Mouse (Mus musculus): ENCODE results near the gene Hmga1. TPM values are rescaled to one million over a fixed set of nuclear protein-coding genes. Genes with fewer than 3 reads are reported as not detected.

Gene Hmga1
- 10 to 100 TPM; 42.5 to 47.3 TPM for total RNA-seq (2021)

DNA sequence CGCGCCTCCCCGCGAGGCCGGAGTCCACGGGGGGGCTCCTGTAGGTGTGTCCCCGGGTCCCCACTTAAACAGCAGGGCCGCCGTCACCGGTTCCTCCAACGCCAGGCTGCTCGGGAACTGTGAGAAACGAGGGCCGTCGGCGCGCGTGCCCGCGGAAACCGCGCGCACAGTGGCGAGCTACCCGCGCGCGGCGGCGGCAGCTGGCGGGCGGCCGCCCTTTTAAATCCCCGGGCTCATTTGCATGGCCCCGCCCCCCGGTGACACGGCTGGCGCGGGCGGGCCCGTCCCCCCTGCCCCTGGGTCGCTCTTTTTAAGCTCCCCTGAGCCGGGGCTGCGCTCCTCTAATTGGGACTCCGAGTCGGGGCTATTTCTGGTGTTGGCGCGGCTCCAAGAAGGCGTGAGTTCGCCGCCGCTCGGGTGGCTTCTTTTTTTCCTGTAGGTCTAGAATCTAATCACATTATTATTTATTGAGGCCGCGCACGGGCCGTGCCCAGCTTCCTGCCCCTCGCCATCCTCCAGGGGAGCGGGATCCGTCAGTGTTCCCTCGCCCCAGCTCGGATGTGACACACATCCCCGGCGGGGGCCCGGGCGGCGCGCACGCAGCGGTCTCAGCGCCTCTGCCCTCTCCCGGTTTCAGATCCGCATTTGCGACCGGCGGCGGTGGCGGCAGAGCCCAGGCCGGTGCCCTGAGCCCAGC, at the start of gene Hmga1:
TSS of gene Hmga1 (plus strand) at position 183 of the 697 bp plus-strand sequence.
- peak; percentile 89 to 90 for DNase-seq
- intact Hi-C loops (cut with DNase I), result no loop called here

DNA sequence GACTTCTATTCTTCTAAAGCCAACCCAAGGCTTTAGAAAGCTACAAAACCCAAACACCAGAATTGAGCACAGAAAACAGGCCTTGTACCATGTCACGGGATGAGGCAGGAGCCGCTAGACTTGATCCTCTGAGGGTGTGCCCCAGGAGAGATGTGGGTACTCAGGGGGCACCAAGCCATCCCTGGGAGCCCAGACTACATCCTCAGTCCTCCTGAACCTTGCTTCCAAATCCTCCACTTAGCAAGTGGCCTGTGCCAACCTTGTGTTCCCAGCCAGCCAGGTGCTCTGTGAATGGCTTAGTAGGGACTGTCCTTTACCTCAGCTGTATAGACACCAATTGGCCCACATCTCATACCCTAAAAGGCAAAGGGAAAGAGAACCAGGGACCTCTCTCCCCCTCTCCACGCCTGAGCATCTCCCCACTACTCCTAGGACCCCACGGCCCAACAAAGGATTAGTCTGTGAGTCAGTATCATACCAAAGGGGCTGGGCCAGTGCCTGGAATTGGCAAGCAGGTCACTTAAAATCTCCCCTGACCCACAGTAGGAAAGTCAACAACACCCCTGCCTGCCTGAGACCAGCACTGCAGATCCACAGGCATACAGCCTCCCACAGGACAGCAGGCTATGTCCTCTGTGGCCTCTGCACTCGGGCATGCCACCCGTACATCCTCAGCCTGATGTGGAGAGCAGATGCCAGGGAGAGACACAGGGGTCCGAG, 49.3 kb upstream of the Hmga1 start:
- intact Hi-C loops (cut with DNase I), result loop anchor here (10.0 kb wide), 1 partner anchor 582 kb away; no protein-coding TSS in a partner anchor
- DNase-seq, result no peak

DNA sequence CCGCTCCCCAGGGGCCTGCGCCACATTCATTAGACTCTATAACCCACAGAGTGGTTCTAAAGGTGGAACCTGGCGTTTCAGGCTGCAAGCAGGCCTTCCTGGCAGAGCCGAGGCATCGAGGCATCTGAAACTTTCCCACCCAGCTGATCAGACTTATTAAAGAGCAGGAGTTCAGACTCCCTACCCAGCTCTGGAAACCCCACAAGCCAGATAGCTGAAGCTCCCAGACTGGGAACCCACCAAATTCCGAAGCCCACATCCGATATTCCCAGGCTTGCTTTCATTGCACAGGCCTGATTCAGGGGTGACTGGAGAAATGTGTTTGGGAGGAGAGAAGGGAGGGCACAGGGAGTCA, 48.7 kb upstream of the Hmga1 start:
- intact Hi-C loops (cut with DNase I), result loop anchor here (10.0 kb wide), 1 partner anchor 583 kb away; no protein-coding TSS in a partner anchor
- DNase-seq, result no peak

DNA sequence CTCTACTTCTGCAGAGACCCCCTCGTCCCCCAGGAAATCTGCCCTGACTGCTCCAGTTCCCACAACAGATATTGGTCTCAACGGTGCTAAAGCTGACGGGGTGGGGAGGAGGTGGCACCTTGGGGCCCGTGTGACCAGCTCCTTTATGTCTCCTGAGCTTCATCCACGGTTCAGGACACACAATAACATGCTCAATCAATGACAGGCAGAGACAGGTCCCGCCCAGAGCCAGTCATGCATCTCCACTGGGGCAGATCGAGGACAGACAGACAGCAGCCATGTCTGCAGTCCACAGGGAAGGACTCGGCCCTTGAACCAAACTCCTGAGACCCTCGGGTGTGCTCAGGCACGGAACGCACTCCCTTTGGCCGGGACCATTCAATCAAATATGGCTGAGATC, 48.3 kb upstream of the Hmga1 start:
- intact Hi-C loops (cut with DNase I), result loop anchor here (10.0 kb wide), 1 partner anchor 583 kb away; no protein-coding TSS in a partner anchor
- no peak for DNase-seq

DNA sequence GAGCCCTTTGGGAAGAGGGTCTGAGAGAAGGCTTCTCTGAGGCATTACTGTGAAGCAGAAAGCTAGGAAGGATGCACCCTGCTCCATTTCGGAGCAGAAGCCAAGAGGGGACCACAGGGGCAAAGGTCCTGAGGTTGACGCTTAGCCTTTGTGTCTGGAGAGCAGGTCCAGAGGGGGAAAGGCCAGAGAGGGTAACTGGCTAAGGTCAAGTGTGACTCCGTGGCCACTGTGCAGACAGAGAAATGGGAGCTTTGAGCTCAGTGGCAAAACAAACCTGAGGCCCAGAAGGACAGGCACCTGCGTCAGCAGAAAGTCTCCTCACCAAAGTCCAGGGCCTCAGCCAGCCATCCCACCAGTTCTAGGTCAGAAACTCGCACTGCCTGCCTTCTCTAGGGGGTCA, 47.8 kb upstream of the Hmga1 start:
- DNase-seq, result no peak
- intact Hi-C loops (cut with DNase I), result loop anchor here (10.0 kb wide), 1 partner anchor 584 kb away; no protein-coding TSS in a partner anchor

DNA sequence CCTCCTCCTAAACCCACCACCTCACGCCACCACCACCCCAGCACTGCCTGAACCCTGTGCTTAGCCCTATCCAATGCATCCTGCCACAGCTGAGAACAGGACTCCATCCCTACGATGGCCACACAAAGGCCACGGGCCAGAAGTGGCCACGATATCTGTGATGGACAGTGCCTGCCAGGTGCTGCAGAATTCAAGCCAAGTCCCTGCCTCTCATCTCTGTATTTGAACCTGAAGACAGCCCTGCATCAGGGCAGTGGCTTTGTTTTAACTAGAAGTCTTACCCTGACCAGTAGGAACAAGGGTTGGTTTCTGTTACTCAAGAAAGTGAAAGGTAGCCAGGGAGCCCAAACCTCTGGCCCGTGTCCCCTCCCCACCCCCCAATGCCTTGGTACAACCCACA, 47.2 kb upstream of the Hmga1 start:
- intact Hi-C loops (cut with DNase I), result loop anchor here (10.0 kb wide), 1 partner anchor 584 kb away; no protein-coding TSS in a partner anchor

DNA sequence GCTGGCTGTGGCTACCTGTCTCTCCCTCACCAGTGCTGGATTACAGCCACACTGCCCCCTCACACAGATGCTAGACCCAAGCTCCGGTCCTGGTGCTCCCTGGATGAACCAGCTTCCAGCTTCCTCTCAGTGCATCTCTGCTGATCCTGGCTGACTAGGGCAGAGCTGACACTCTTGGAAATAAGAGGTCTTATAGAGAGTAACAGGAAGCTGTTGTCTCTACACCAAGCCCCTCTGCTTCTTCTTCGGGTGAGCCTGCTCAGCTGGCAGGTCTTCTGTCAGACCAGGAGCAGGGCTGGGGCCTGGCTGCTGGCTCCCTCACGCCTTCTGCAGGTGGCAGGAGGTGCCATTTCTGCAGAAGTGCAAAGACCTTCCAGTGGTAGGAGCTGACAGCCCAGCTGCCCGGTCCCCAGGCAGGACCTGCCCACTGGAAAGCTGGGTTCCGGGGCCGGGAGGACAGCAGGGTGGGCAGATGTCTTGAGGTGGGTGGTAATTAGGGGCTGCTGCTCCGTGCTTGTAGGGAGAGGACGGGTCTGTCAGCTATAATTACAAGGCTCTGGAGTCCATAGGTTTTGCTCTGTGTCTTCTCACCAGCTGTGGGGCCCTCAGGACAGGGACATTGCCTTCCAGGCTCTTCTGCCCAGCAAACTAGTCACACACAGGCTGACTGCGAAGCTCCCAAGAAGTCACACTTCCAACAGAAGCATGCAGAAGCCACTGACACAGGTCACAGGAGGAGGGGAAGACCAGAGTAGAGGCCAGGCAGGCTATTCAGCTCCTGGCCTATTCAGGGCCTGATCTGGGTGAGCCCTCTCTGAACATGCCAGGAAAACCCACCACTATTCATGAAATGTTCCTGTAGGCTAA, 45.8 kb upstream of the Hmga1 start:
- DNase-seq, result no peak
- intact Hi-C loops (cut with DNase I), result loop anchor here (5.0 kb wide), 2 partner anchors 123 to 253 kb away; no protein-coding TSS in a partner anchor

More for the DNA sequence above, 47.2 kb upstream of the Hmga1 start:
- DNase-seq, result no peak

DNA sequence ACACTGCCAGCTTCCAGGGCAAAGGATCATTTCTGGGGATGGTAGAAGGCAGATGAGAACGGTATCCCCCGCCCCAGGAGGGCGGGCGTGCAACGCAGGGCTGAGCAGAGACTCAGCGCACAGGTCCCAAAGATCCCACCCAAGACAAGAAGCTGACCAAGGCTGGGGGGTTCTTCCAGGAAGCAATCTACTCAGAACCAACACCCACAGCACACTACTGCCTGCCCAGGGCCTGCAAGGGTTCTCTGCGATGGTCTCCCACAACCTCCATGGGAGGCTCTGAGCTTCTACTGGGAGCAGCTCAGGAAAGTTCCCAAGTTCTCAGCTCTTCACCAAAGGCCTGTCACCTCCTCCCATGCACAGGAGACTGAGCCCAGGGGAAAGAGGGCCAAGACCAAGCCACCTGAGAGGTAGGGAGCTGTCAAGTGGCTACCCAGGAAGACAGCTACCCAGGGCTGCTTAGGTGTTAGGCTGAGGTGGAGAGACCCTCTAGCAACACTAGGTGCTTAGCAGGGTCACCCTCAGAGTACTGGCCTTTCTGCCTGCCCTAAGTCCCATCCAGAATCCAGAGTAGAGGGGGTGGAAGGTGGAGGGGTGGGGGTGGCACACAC, 45.1 kb upstream of the Hmga1 start:
- intact Hi-C loops (cut with DNase I), result loop anchor here (5.0 kb wide), 2 partner anchors 124 to 254 kb away; no protein-coding TSS in a partner anchor
- DNase-seq, result no peak

DNA sequence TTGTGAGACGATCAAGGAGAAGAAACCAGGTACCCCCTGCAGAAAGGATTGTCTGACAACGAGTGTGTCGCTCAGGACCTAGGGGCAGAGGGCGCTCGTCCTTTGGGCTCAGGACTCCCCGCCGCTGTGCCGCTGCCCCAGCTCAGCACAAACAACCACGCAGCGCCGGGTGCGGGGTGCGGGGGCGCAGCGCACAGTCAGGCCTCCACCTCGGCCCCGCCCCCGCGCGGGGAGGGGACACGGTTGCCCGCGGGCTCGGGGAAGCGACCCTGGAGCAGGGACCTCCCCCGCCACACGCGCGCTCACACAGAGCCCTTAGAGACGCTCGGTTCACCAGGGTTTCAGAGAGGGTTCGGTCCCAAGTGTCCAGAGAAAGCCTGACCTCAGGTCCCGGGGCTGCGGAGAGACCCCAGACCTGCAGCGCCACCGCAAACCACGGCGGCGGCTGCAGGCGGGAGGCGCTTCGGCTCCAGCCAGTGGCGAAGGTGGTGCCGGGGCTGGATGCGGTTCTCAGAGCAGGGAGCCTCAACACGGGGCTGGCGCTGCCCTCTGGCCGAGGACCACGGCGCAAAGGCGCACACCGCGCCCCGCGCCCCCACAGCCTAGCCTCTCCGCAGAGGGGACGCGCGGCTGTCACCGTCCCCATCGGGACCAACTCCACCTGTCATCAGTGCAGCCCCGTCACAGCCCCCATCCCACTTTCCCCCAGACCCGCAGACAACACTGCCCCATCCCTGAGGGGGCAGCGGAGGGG, 44.3 kb upstream of the Hmga1 start:
- intact Hi-C loops (cut with DNase I), result loop anchor here (5.0 kb wide), 2 partner anchors 125 to 255 kb away; no protein-coding TSS in a partner anchor
- DNase-seq, result no peak

DNA sequence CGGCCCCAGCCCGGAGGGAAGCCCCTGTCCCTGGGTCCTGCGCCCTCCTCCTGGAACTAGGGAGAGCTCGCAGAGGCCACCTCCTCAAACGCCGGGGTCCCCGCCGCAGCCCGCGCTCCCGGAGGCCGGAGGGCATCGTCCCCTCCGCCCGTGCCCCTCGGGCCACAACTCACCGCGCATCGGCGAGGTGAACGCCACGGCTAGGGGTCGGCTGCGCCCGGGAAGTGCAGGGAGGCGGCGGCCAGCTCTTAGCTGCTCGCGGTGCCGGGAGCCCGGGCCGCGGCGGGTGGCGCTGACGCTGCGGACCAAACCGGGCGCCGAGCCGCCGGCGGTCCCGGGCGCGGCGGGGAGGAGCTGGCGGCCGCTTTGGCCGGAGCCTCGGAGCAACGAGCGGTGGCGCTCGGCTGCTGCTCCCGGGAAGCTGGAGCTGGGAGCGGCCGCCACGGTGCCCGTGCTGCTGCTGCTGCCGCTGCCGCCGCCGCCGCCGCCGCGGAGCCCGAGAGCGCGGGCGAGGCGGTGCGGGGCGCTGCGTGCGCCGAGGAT, 43.6 kb upstream of the Hmga1 start:
- intact Hi-C loops (cut with DNase I), result loop anchor here (5.0 kb wide), 2 partner anchors 125 to 255 kb away; no protein-coding TSS in a partner anchor
- peak in 1 of 2 experiments; percentile 26 for DNase-seq

DNA sequence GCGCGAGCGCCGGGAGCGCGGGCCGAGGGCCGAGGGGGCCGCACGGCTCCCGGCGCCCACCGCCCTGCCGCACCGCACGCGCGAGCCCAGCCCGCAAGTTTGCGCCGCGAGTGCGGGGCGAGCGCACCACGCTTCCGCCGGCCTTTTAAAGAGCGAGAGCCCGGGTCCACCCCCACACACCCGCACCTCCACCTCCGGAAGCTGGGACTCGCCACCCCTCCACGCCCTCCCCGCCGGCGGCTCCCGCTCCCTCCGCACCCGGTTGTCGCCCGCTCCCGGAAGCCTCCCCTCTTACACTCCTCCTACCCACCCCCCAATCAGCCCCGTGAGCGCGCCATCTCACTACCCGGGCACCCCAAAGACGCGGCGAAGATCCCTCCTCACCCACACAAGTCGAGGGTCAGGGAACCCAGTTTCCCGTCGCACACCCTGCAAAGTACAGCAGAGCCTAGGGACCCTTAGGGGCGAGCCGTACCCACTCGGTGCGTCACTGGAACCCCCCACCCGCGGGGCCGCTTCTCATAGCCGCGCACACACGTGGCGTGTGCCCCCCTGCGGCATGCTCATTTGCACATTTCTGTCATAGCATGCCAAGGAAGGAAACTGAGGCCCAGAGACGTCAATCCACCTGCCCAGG, 42.9 kb upstream of the Hmga1 start:
- no peak for DNase-seq
- intact Hi-C loops (cut with DNase I), result loop anchor here (5.0 kb wide), 2 partner anchors 126 to 256 kb away; no protein-coding TSS in a partner anchor

DNA sequence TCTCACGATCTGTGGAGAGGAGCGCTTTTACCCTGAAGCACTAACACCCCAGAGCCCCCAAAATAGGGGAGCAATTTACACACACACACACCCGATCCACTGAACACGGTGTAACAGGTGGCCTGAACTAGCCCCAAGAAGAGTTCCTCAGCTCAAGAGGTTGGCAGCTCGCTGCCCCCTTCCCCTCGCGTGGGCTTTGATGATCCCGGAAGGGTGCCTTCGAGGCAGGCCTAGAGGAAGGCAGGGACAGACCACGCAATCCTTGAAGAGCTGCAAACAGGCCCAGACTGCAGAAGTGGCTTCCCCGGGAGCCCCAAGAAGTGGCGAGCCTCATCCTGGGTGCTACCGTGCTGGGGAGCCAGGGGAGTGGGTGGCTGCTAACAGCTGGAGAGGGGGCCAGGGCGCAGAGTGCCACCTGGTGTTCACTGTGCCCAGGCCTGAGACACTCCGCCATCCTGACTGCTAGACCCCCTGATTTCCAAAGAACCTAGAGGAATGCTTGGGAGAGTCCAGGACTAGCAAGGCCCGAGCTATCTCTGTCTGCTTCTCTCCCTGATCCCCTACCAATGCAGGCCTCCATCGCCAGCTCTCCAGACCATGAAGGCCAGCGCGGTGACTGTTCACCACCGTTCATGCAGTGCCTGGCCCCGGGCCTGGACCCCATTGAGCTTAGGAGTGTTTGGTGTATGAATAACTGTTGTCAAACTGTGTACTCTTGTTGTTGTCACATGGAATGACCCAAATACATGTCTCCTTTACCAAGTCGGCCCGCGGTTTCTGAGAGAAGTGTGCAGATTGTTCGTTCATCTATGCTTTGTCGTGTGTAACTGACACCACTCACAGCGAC, 42.2 kb upstream of the Hmga1 start:
- intact Hi-C loops (cut with DNase I), result loop anchor here (5.0 kb wide), 2 partner anchors 127 to 257 kb away; no protein-coding TSS in a partner anchor
- no peak for DNase-seq

DNA sequence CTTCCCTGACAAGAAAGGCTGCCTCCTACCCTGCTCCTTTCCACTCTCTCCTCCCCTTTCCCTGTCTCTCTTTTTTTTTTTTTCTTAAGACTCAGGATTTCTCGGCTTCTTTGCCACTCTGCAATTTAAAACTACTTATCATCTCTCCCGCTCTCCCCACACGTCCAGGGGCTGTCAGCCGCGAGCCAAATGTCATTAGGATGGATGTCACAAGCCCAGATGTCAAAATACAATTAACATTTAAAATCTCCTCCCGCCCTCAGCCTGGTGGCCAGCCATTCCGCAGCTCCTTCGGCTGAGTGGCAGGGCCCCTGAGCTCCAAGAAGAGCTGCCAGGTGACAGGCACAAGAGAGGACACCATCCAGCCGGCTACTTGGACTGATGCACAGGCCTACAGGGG, 38.0 kb upstream of the Hmga1 start:
- DNase-seq, result no peak
- intact Hi-C loops (cut with DNase I), result no loop called here

DNA sequence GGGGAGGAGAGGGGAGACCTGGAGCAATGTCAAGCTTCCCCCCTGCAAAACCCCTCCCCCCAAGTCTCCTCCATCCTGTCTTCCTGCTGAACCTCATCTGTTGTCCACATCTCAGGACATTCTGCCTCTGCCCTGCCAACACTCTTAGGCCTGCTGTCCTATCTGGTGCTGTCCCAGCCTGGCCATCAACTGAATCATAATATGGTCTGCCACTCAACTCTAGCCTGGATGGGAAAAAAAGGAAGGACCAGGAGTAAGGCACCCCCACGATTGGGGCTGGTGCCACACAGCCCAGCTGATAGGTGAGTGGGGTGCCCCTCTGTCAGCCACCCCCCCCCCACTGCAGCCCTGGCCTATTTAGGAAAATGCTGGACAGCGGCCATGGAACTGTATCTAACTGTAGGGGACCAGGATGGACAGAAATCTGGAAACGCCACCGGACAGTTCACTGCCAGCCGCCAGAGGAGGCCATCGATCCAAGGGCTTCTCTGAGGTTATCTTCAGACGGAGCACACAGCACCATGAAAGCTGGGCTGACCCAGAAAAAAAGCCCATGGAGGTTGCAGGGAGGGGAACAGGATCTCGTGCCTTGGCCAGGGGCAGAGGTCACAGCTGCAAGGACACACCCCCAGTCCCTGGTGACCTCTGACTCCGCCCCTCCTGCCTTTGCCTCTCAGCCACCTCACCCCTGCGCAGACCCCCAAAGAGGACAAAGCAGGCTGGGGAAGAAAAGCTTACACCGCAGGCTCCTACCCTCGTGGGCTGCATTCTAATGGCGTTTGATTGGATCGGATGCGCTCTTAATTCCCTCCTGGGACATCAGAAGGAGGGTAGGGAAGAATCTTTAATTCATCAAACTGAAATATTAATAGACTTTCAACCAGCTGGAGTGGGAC, 37.3 kb upstream of the Hmga1 start:
- intact Hi-C loops (cut with DNase I), result no loop called here
- DNase-seq, result no peak

DNA sequence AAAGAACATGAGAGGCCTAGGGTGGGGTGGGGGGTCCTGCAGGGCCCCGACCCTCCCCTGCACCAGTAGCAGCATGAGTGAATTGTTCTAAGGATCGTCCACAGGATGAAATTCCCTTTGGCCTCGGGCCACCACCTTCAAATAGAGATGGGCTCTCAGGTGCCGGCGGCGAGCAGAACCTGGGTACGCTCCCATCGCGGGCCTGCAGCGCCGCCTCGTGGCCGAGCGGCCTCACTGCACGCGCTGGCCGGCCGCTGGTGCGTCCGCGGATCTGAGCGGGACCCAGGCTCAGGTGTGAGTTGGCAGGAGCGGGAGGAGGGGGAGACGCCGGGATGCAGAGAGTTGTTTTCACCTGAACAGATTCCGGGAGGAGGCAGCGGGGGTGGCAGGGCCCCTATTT, 35.7 kb upstream of the Hmga1 start:
- peak; percentile 36 to 62 for DNase-seq
- intact Hi-C loops (cut with DNase I), result loop anchor here (2.0 to 5.0 kb wide), 3 partner anchors 308 to 488 kb away; no protein-coding TSS in a partner anchor

DNA sequence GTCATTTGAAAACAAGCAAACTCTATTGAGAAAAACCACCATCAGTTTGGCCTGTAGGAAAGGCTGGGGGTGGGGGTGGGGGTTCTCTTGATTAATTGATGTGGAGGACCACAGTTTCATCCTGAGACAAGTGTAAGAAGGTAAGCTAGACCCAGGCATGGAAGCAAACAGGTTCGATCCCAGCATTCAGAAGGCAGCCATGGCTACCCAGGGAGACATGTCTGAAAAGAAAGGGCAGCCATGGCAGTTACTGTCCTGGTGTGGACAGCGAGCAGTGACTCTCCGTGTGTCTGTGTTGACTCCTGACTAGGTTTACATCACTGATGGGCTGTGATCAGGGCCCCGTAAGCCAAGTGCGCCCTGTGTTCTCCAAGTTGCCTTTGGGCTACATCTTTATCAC, 35.0 kb upstream of the Hmga1 start, which contains the start of gene Grm4:
TSS of gene Grm4 (minus strand) at position 101 of the 400 bp plus-strand sequence.
- no peak for DNase-seq
- intact Hi-C loops (cut with DNase I), result loop anchor here (2.0 to 5.0 kb wide), 3 partner anchors 309 to 489 kb away; no protein-coding TSS in a partner anchor

Measured in heart, postnatal 10 days (tissue).